Mouse (Mus musculus) liver, embryonic 12.5 days (tissue): ENCODE data around the gene Pgrmc1. TPM values are rescaled to one million over a fixed set of nuclear protein-coding genes. Genes with fewer than 3 reads are reported as not detected.

ENCODE experiments used
- ATAC-seq: fragments of 200-750 bp; cut with Nextera tagmentation; 2 replicates; pipeline ENCODE4 v1.8.0; 2017; ENCODE audit warnings: moderate number of reproducible peaks, mild to moderate bottlenecking, moderate library complexity
- H3K27ac ChIP-seq: fragments of 300-500 bp; sonication (generic); 2 replicates; pipeline ENCODE4 v1.5.1; 2016; ENCODE audit warnings: mild to moderate bottlenecking
- H3K27me3 ChIP-seq: fragments of 300-500 bp; sonication (generic); replicated peaks from 2 replicates; pipeline ENCODE4 v1.6.1; 2016; ENCODE audit warnings: mild to moderate bottlenecking, moderate library complexity
- H3K36me3 ChIP-seq: fragments of 300-500 bp; sonication (generic); 2 replicates; pipeline ENCODE4 v1.6.1; 2016; ENCODE audit warnings: mild to moderate bottlenecking, moderate library complexity
- H3K4me1 ChIP-seq: fragments of 300-500 bp; sonication (generic); 2 replicates; pipeline ENCODE4 v1.6.1; 2016
- H3K4me2 ChIP-seq: fragments of 300-500 bp; sonication (generic); 2 replicates; pipeline ENCODE4 v1.6.1; 2016; ENCODE audit warnings: mild to moderate bottlenecking, moderate library complexity
- H3K4me3 ChIP-seq: fragments of 300-500 bp; sonication (generic); 2 replicates; pipeline ENCODE4 v1.5.1; 2016; ENCODE audit warnings: mild to moderate bottlenecking, moderate library complexity
- H3K9ac ChIP-seq: fragments of 300-500 bp; sonication (generic); 2 replicates; pipeline ENCODE4 v1.6.1; 2016; ENCODE audit warnings: mild to moderate bottlenecking, moderate library complexity
- H3K9me3 ChIP-seq: fragments of 300-500 bp; sonication (generic); replicated peaks from 2 replicates; pipeline ENCODE4 v1.6.1; 2016; ENCODE audit warnings: mild to moderate bottlenecking, moderate library complexity
- WGBS: fragments of 180-500 bp; shearing (Covaris S2); methylation state at CpG from one replicate; pipeline ENCODE4 v1.1.7; 2016; ENCODE audit not compliant: insufficient replicate concordance; 5-methylcytosine and 5-hydroxymethylcytosine counted together
- polyA plus RNA-seq: library from polyadenylated mRNA; unstranded; fragments of >200 nt; fragmentation: Nextera tagmentation; extraction: Ambion mirVana; gene quantifications from 2 replicates; pipeline ENCODE4 v1.2.1, GENCODE M21; 2016

Gene Pgrmc1
- polyA plus RNA-seq, 1 experiment from 2014 or later = 100 TPM

DNA sequence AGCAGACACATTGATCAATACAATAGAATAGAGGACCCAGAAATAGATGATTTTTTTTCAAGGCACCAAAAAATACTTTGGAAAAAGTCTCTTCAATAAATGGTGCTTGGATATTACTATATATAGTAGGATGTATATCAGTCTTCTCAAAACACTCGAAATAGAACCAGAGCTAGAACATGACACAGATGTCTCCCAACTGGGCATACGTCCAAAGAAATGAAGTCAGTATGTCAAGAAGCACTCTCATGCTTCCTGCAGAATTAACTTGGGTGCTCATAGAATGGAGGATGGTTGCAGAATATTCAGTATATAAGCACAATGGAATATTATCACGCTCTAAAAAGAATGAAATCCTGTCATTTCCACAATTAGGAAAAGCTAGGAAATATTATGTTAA, 30.1 kb downstream of the Pgrmc1 start:
- H3K9ac ChIP-seq = no peak overlapping the region
- H3K27ac ChIP-seq = no peak overlapping the region
- no peak overlapping the region for H3K4me3 ChIP-seq
- no peaks in the 10 kb centered on the region for H3K9me3 ChIP-seq
- WGBS = 62% methylated on average over 3 of the region's 3 CpGs
- H3K4me1 ChIP-seq = no peaks in the 10 kb centered on the region
- H3K27me3 ChIP-seq = no peaks in the 10 kb centered on the region
- no peak for ATAC-seq
- no peaks in the 10 kb centered on the region for H3K36me3 ChIP-seq
- no peak overlapping the region for H3K4me2 ChIP-seq

DNA sequence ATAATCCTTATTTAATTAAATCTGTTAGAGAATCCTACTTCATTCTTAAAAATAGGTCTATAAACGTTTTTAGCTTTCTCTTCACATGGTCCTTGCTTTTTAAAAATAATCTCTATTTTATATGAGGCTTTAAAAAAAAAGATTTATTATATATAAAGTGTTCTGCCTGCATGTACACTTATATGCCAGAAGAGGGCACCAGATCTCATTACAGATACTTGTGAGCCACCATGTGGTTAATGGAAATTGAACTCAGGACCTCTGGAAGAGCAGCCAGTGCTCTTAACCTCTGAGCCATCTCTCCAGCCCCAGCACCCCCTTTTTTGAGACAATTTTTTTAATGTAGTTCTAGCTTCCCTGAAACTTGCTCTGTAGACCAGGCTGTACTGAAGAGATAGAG, 32.8 kb downstream of the Pgrmc1 start:
- no peaks in the 10 kb centered on the region for H3K4me1 ChIP-seq
- H3K36me3 ChIP-seq = no peaks in the 10 kb centered on the region
- H3K27ac ChIP-seq = no peak overlapping the region
- no peak overlapping the region for H3K4me2 ChIP-seq
- no peaks in the 10 kb centered on the region for H3K27me3 ChIP-seq
- WGBS = 0% methylated on average over 1 of the region's 1 CpGs
- no peak overlapping the region for H3K9ac ChIP-seq
- no peaks in the 10 kb centered on the region for H3K9me3 ChIP-seq
- ATAC-seq = no peak
- no peak overlapping the region for H3K4me3 ChIP-seq

DNA sequence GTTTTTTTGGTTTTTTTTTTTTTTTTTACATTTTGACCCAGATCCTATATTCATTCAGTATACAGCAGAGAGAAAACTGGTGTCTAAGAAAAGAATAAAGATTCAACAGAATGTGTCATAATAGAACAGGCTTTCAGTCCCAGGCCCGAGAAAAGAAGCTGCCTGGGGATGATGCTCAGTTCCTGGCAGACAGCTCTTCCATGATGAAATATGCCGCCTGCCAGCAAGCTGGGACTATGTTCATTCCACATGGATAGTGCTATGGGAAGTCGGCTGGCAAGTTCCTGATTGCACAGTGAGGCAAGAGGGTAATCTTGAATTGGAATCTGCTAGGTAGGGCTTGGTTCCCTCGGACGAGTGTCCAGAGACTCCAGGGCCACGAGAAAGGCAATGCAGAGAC, 42.0 kb downstream of the Pgrmc1 start:
- WGBS = 55% methylated on average over 6 of the region's 6 CpGs

GRCm38 (mm10) chrX:36644657-36645551, 46.9 kb downstream of the Pgrmc1 start, which contains the start of gene Akap17b:
Gene Akap17b, minus strand, starts transcription at chrX:36645395.
- WGBS = 13% methylated on average over 51 of the region's 60 CpGs
- H3K27ac ChIP-seq = peak within 1 kb of the TSS; percentile 51; the same call in 1 of the 2 replicates

More for the DNA sequence above, 42.0 kb downstream of the Pgrmc1 start:
- H3K36me3 ChIP-seq = no peaks in the 10 kb centered on the region
- no peak overlapping the region for H3K9ac ChIP-seq
- H3K9me3 ChIP-seq = no peaks in the 10 kb centered on the region
- no peak overlapping the region for H3K4me3 ChIP-seq
- no peak overlapping the region for H3K27ac ChIP-seq
- 0 out of 2 replicates have a peak, but pooled peaks cover 4% of the 10 kb centered on the region for H3K4me1 ChIP-seq
- H3K27me3 ChIP-seq = no peaks in the 10 kb centered on the region
- no peak for ATAC-seq
- no peak overlapping the region for H3K4me2 ChIP-seq

More at GRCm38 (mm10) chrX:36644657-36645551, 46.9 kb downstream of the Pgrmc1 start, which contains the start of gene Akap17b:
- ATAC-seq = peak; percentile 94
- H3K9ac ChIP-seq = peak within 1 kb of the TSS; percentile 66
- no peaks in the 10 kb centered on the region for H3K36me3 ChIP-seq
- H3K4me2 ChIP-seq = peak within 1 kb of the TSS; percentile 76
- no peaks in the 10 kb centered on the region for H3K9me3 ChIP-seq
- no peaks in the 10 kb centered on the region for H3K27me3 ChIP-seq
- H3K4me3 ChIP-seq = peak within 1 kb of the TSS; percentile 67
- 0 out of 2 replicates have a peak, but pooled peaks cover 4% of the 10 kb centered on the region for H3K4me1 ChIP-seq

Other genes with a start within 250 kb of the Pgrmc1 start
- not detected in 2 replicates for gene Gm6268, start 196.9 kb upstream of the Pgrmc1 start, polyA plus RNA-seq
- gene Gm14569, start 106.4 kb upstream of the Pgrmc1 start, polyA plus RNA-seq = not detected in 2 replicates
- 0.81 and 0.86 TPM in 2 replicates for gene Akap17b, start 47.2 kb downstream of the Pgrmc1 start, polyA plus RNA-seq
- 1.0 and 1.2 TPM in 2 replicates for gene Slc25a43, start 145.5 kb downstream of the Pgrmc1 start, polyA plus RNA-seq
- 641 and 655 TPM in 2 replicates for gene Slc25a5, start 197.4 kb downstream of the Pgrmc1 start, polyA plus RNA-seq